ENCODE assay signal across 17 mouse cellular contexts in genomic region chr8:93088193-93088592, GRCm38 (mm10). TPM values are rescaled to one million over a fixed set of nuclear protein-coding genes. Genes with fewer than 3 reads are reported as not detected.
DNase-seq lines count a peak whose midpoint lies in the region; ATAC-seq and TF ChIP-seq lines count a peak whose summit lies in the region.
"Had no signal": no experiment of that assay in that cellular context is flagged by ENCODE, and none has a peak within 500 bp of the region (broad histone marks: within the 10 kb centered on the region; RNA-seq: fewer than 3 reads in every experiment).

No protein-coding gene starts in this region.

- H3K27me3 ChIP-seq in intestine, embryonic 15.5 days (replicated peaks), result no peaks in the 10 kb centered on the region
- H3K27me3 ChIP-seq in intestine, postnatal 0 days (replicated peaks; ENCODE audit: control insufficient read depth, insufficient read depth, low read length), result no peaks in the 10 kb centered on the region
- H3K27me3 ChIP-seq in embryonic facial prominence, embryonic 15.5 days, result no peaks in the 10 kb centered on the region

- peak overlapping the region; percentile 25 for H3K4me2 ChIP-seq in intestine, embryonic 15.5 days (replicated peaks)
- no peak overlapping the region for H3K4me2 ChIP-seq in intestine, postnatal 0 days (replicated peaks; ENCODE audit: low read depth)
- 0 out of 2 replicates have a peak overlapping the region, but pooled peaks have one; percentile 7 for H3K4me2 ChIP-seq in embryonic facial prominence, embryonic 15.5 days (replicated peaks)
- H3K4me2 ChIP-seq: liver, embryonic 11.5 days had no signal

- ATAC-seq in intestine, embryonic 15.5 days, result no peak
- no peak for ATAC-seq in intestine, postnatal 0 days
- no peak for ATAC-seq in embryonic facial prominence, embryonic 15.5 days (ENCODE audit: insufficient number of reproducible peaks, low FRiP score, low TSS enrichment, low read depth)
- no peak for ATAC-seq in erythroid progenitor cell, adult 5-6 weeks (replicated peaks; ENCODE audit: low FRiP score, poor library complexity, severe bottlenecking)

- TF ChIP-seq CTCF in intestine, postnatal 0 days (IDR thresholded peaks at IDR 0.05; ENCODE audit: low read depth), result no peak

- no peak overlapping the region for H3K9ac ChIP-seq in intestine, embryonic 15.5 days
- H3K9ac ChIP-seq in intestine, postnatal 0 days (ENCODE audit: low read depth, low read length), result no peak overlapping the region
- no peak overlapping the region for H3K9ac ChIP-seq in embryonic facial prominence, embryonic 15.5 days
- H3K9ac ChIP-seq: forebrain, postnatal 0 days had no signal

- 20% methylated on average over 7 of the region's 7 CpGs for WGBS in intestine, embryonic 15.5 days
- WGBS in intestine, postnatal 0 days, result 21% methylated on average over 7 of the region's 7 CpGs
- WGBS in embryonic facial prominence, embryonic 15.5 days, result 14% methylated on average over 7 of the region's 7 CpGs

- H3K36me3 ChIP-seq in intestine, embryonic 15.5 days, result no peaks in the 10 kb centered on the region
- no peaks in the 10 kb centered on the region for H3K36me3 ChIP-seq in intestine, postnatal 0 days (ENCODE audit: control insufficient read depth, insufficient read depth)
- no peaks in the 10 kb centered on the region for H3K36me3 ChIP-seq in embryonic facial prominence, embryonic 15.5 days

- DNase-seq in retina, postnatal 1 day, result peak; percentile 31
- DNase-seq in retina, embryonic 14.5 days (ENCODE audit: low spot score), result no peak
- DNase-seq in layer of hippocampus, adult 9-11 months, result no peak
- DNase-seq: adrenal gland, adult 2 months; cerebellum, postnatal 36 days; gastrocnemius, postnatal 14 days; kidney, adult 8-10 months; layer of hippocampus, postnatal 36 days had no signal

- no peaks in the 10 kb centered on the region for H3K4me1 ChIP-seq in intestine, embryonic 15.5 days (replicated peaks)
- H3K4me1 ChIP-seq in intestine, postnatal 0 days (replicated peaks; ENCODE audit: control insufficient read depth, insufficient read depth, low read length), result no peaks in the 10 kb centered on the region
- H3K4me1 ChIP-seq in embryonic facial prominence, embryonic 15.5 days, result 0 out of 2 replicates have a peak, but pooled peaks cover 2% of the 10 kb centered on the region

- no peak overlapping the region for H3K4me3 ChIP-seq in intestine, embryonic 15.5 days (replicated peaks)
- H3K4me3 ChIP-seq in intestine, postnatal 0 days (ENCODE audit: low read depth, low read length), result no peak overlapping the region
- H3K4me3 ChIP-seq in embryonic facial prominence, embryonic 15.5 days (replicated peaks), result no peak overlapping the region

- H3K27ac ChIP-seq in intestine, embryonic 15.5 days, result no peak overlapping the region
- H3K27ac ChIP-seq in intestine, postnatal 0 days (ENCODE audit: low read depth, low read length), result no peak overlapping the region
- H3K27ac ChIP-seq in embryonic facial prominence, embryonic 15.5 days (replicated peaks), result no peak overlapping the region
- H3K27ac ChIP-seq: macrophage had no signal

- H3K9me3 ChIP-seq in intestine, embryonic 15.5 days, result no peaks in the 10 kb centered on the region
- H3K9me3 ChIP-seq in intestine, postnatal 0 days (ENCODE audit: control insufficient read depth), result no peaks in the 10 kb centered on the region
- H3K9me3 ChIP-seq in embryonic facial prominence, embryonic 15.5 days (replicated peaks), result no peaks in the 10 kb centered on the region

RNA-seq across cellular contexts. Expression of gene Ces1b, which starts 8.4 kb away (rescaled TPM):
- polyA plus RNA-seq in intestine, embryonic 15.5 days (2015; fragmentation: Nextera tagmentation; extraction: Ambion mirVana), result 0.14 and 0.16 TPM in 2 replicates
- polyA plus RNA-seq in intestine, postnatal 0 days (2015; fragmentation: Nextera tagmentation; extraction: Ambion mirVana), result 0.10 TPM in 1 of 2 replicates, not detected in the other
- 0.16 and 0.29 TPM in 2 replicates for polyA plus RNA-seq in embryonic facial prominence, embryonic 15.5 days (2015; fragmentation: Nextera tagmentation; extraction: Ambion mirVana)
- not detected in 2 replicates for total RNA-seq in erythroid progenitor cell, adult 5-6 weeks (2015; ENCODE audit: low replicate concordance)
- not detected in 2 replicates for total RNA-seq in erythroid progenitor cell, adult 5-6 weeks (2017; ENCODE audit: low replicate concordance)
- total RNA-seq: forebrain, postnatal 0 days; gastrocnemius, postnatal 14 days; layer of hippocampus, postnatal 36 days had no signal
- polyA plus RNA-seq: adrenal gland, adult 2 months; forebrain, postnatal 0 days; heart, embryonic 14.5 days; liver, embryonic 11.5 days; macrophage; urinary bladder, adult 2 months had no signal

RNA-seq across cellular contexts. Expression of gene Ces1a, which starts 40.2 kb away (rescaled TPM):
- not detected in 2 replicates for polyA plus RNA-seq in intestine, embryonic 15.5 days (2015; fragmentation: Nextera tagmentation; extraction: Ambion mirVana)
- not detected in 2 replicates for polyA plus RNA-seq in intestine, postnatal 0 days (2015; fragmentation: Nextera tagmentation; extraction: Ambion mirVana)
- 0.16 and 0.39 TPM in 2 replicates for polyA plus RNA-seq in embryonic facial prominence, embryonic 15.5 days (2015; fragmentation: Nextera tagmentation; extraction: Ambion mirVana)
- total RNA-seq in erythroid progenitor cell, adult 5-6 weeks (2015; ENCODE audit: low replicate concordance), result not detected in 2 replicates
- not detected in 2 replicates for total RNA-seq in erythroid progenitor cell, adult 5-6 weeks (2017; ENCODE audit: low replicate concordance)
- total RNA-seq: adrenal gland, adult 2 months; forebrain, postnatal 0 days; gastrocnemius, postnatal 14 days; layer of hippocampus, postnatal 36 days had no signal
- polyA plus RNA-seq: adrenal gland, adult 2 months; forebrain, postnatal 0 days; heart, embryonic 14.5 days; liver, embryonic 11.5 days; macrophage; urinary bladder, adult 2 months had no signal

RNA-seq across cellular contexts. Expression of gene Ces1c, which starts 42.9 kb away (rescaled TPM):
- 1.2 and 1.9 TPM in 2 replicates for polyA plus RNA-seq in intestine, embryonic 15.5 days (2015; fragmentation: Nextera tagmentation; extraction: Ambion mirVana)
- polyA plus RNA-seq in intestine, postnatal 0 days (2015; fragmentation: Nextera tagmentation; extraction: Ambion mirVana), result 6.0 TPM in 2 replicates
- not detected in 2 replicates for polyA plus RNA-seq in embryonic facial prominence, embryonic 15.5 days (2015; fragmentation: Nextera tagmentation; extraction: Ambion mirVana)
- total RNA-seq in erythroid progenitor cell, adult 5-6 weeks (2015; ENCODE audit: low replicate concordance), result 2.5 TPM in 1 of 2 replicates, not detected in the other
- not detected in 2 replicates for total RNA-seq in erythroid progenitor cell, adult 5-6 weeks (2017; ENCODE audit: low replicate concordance)
- total RNA-seq: forebrain, postnatal 0 days; gastrocnemius, postnatal 14 days; layer of hippocampus, postnatal 36 days had no signal
- polyA plus RNA-seq: forebrain, postnatal 0 days; heart, embryonic 14.5 days; liver, embryonic 11.5 days; macrophage; urinary bladder, adult 2 months had no signal
